Mouse (Mus musculus) kidney, postnatal 0 days (tissue): Measurements from ENCODE around the gene Mcfd2. TPM values are rescaled to one million over a fixed set of nuclear protein-coding genes. Genes with fewer than 3 reads are reported as not detected.
"Not testable (repeated sequence)": the region's sequence is repeated elsewhere in the genome, so short reads cannot be mapped to it uniquely, and the experiment has no call there.

Source experiments
- ATAC-seq: fragments of 200-750 bp; cut with Nextera tagmentation; replicated peaks from 2 replicates; pipeline ENCODE4 v1.8.0; 2017; ENCODE audit warnings: low read depth, moderate number of reproducible peaks, moderate TSS enrichment, moderate library complexity; ENCODE audit not compliant: low FRiP score
- DNase-seq: peaks from one replicate; pipeline ENCODE4 v3.0.0-alpha.2; 2016; ENCODE audit warnings: low spot score
- H3K27ac ChIP-seq: fragments of 300-500 bp; sonication (generic); 2 replicates; pipeline ENCODE4 v1.5.1; 2014; ENCODE audit warnings: mild to moderate bottlenecking
- H3K27me3 ChIP-seq: fragments of 300-500 bp; sonication (generic); 2 replicates; pipeline ENCODE4 v1.6.1; 2014; ENCODE audit warnings: low read length, mixed read lengths; ENCODE audit not compliant: insufficient read depth
- H3K36me3 ChIP-seq: fragments of 300-500 bp; sonication (generic); 2 replicates; pipeline ENCODE4 v1.6.1; 2014; ENCODE audit warnings: low read length, mixed read lengths; ENCODE audit not compliant: insufficient read depth
- H3K4me1 ChIP-seq: fragments of 300-500 bp; sonication (generic); replicated peaks from 2 replicates; pipeline ENCODE4 v1.6.1; 2014; ENCODE audit warnings: antibody characterized with exemption, low read length, mixed read lengths; ENCODE audit not compliant: insufficient read depth
- H3K4me2 ChIP-seq: fragments of 300-500 bp; sonication (generic); 2 replicates; pipeline ENCODE4 v1.6.1; 2014; ENCODE audit warnings: mild to moderate bottlenecking, low read length, moderate library complexity, mixed read lengths
- H3K4me3 ChIP-seq: fragments of 300-500 bp; sonication (generic); replicated peaks from 2 replicates; pipeline ENCODE4 v1.5.1; 2014; ENCODE audit warnings: low read depth, low read length
- H3K9ac ChIP-seq: fragments of 300-500 bp; sonication (generic); 2 replicates; pipeline ENCODE4 v1.6.1; 2014; ENCODE audit warnings: low read depth, low read length
- H3K9me3 ChIP-seq: fragments of 300-500 bp; sonication (generic); replicated peaks from 2 replicates; pipeline ENCODE4 v1.6.1; 2016; ENCODE audit warnings: low read length, inconsistent platforms, mixed read lengths
- CTCF ChIP-seq: IDR thresholded peaks from 2 replicates; pipeline ENCODE4 v1.5.1; 2016; ENCODE audit warnings: antibody characterized with exemption, low read depth, mild to moderate bottlenecking, moderate library complexity
- WGBS: fragments of 180-500 bp; shearing (Covaris S2); extraction: QIAGEN DNeasy Blood & Tissue Kit; methylation state at CpG from one replicate; pipeline ENCODE4 v1.1.7; 2014; 5-methylcytosine and 5-hydroxymethylcytosine counted together
- polyA plus RNA-seq: library from polyadenylated mRNA; unstranded; fragments of >200 nt; fragmentation: Nextera tagmentation; extraction: Ambion mirVana; gene quantifications from 2 replicates; pipeline ENCODE4 v1.2.1, GENCODE M21; 2015

Mcfd2 gene
- polyA plus RNA-seq, 1 experiment from 2014 or later = 140 TPM

DNA sequence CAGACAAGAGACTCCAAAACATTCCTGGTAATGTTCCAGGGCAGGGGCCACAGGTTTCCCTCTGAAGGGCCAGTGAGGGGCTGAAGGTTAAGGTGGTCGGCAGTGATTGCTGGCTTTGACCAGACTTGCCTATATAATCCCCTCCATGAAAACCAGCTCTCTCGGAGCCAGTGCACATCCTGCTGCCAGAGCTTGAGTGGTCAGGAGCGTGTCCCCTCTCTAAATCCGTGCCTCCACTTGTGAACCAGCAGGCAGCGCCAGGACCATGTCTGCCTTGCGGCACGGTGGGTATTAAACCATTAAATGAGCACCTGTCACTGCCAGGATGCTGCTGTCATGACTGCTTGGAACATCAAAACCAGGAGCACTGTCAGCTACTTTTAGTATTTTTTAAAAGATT, 44.8 kb upstream of the Mcfd2 start:
- H3K9me3 ChIP-seq = no peaks in the 10 kb centered on the region
- 88% methylated on average over 7 of the region's 7 CpGs for WGBS
- no peak for TF ChIP-seq CTCF
- no peak for ATAC-seq
- no peaks in the 10 kb centered on the region for H3K27me3 ChIP-seq
- no peak overlapping the region for H3K4me3 ChIP-seq
- H3K4me1 ChIP-seq = peaks cover 11% of the 10 kb centered on the region; the same call in 1 of the 2 replicates
- H3K9ac ChIP-seq = no peak overlapping the region
- no peak for DNase-seq
- no peaks in the 10 kb centered on the region for H3K36me3 ChIP-seq
- no peak overlapping the region for H3K4me2 ChIP-seq
- no peak overlapping the region for H3K27ac ChIP-seq

DNA sequence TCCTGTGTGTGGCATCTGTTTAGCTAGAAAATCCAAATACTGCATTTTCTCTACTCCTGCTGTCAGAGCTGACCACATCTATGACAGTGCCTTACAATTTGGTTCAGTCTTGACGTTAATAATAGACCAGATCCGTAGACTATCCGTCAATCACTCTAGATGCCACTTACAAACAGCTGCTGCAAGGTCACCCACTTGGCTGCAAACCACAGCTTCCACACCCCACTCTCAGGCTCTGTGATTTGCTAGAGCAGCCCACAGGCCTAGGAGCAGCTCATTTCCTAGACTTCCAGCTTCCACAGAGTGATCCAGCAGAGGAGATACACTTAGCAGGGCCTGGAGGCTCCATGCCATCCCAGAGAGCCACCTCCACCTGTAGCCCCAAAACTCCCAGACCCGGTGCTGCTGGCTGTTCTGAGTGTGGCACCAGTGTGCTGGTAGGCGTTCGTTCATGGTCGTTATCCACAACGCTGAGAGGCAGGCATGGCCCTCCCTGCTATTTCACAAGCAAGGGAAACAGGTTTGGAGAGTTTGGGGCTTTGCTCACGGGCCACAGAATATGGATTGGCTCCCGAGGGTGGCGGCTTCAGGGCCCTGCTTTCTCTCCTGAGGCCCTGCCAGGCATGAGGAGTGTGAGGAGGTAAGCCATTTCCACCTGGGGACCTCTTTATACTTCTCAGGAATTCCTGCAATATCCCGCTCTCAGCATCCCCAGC, 43.5 kb upstream of the Mcfd2 start:
- no peak overlapping the region for H3K4me3 ChIP-seq
- H3K27me3 ChIP-seq = no peaks in the 10 kb centered on the region
- 78% methylated on average over 12 of the region's 12 CpGs for WGBS
- no peak overlapping the region for H3K4me2 ChIP-seq
- no peaks in the 10 kb centered on the region for H3K9me3 ChIP-seq
- no peaks in the 10 kb centered on the region for H3K36me3 ChIP-seq
- no peak overlapping the region for H3K9ac ChIP-seq
- TF ChIP-seq CTCF = no peak
- no peak for DNase-seq
- no peak for ATAC-seq
- peaks cover 15% of the 10 kb centered on the region; the same call in 1 of the 2 replicates for H3K4me1 ChIP-seq
- no peak overlapping the region for H3K27ac ChIP-seq

DNA sequence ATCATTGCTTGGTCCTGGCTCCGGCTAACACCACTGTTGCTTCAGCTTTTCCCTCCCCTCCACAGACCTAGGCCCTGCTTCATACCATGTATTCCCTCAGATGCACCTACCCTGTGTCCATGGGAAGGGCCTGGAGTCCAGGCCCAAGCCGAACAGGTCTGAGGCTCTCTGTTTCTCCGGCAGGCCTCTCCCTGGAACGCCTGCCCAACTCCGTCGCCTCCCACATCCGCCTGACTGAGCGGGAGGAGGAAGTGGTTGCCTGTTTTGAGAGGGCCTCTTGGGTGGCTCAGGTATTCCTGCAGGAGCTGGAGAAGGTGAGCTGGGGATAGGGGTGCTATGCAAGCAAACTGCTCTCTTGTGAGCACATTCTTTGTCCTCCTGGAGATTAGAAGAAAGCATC, 41.0 kb upstream of the Mcfd2 start:
- Histone ChIP-seq H3K4me2 (no peak overlapping the region), H3K27me3 (no peaks in the 10 kb centered on the region), H3K27ac (peak overlapping the region; percentile 60; the same call in 1 of the 2 replicates), H3K4me1 (peaks cover 4% of the 10 kb centered on the region; the same call in 1 of the 2 replicates), H3K4me3 (no peak overlapping the region), H3K9ac (no peak overlapping the region), H3K36me3 (no peaks in the 10 kb centered on the region), H3K9me3 (no peaks in the 10 kb centered on the region)
- no peak for ATAC-seq
- no peak for TF ChIP-seq CTCF
- WGBS = 39% methylated on average over 8 of the region's 8 CpGs
- no peak for DNase-seq

DNA sequence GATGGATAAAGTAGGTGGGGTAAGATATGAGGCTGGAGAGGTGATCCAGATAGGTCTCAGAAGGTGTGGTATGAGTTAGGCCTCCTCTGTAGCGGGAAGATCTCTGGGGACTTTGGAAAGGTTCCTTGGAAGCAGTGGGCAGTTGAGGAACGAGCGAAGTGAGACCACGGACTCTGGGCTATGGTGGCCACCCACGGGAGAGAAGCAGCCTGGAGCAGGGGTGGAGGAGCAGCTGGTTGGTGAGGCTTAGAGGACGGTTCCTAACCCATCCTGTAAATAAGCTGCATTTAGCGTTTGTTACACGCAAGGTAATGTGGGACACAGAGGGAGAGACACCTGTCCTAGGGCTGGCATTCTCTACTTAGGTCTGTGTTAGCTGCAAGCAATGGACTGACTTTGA, 39.3 kb upstream of the Mcfd2 start:
- H3K9me3 ChIP-seq = no peaks in the 10 kb centered on the region
- TF ChIP-seq CTCF = no peak
- no peak for ATAC-seq
- H3K4me1 ChIP-seq = peaks cover 4% of the 10 kb centered on the region; the same call in 1 of the 2 replicates
- no peak overlapping the region for H3K27ac ChIP-seq
- no peak overlapping the region for H3K9ac ChIP-seq
- H3K4me2 ChIP-seq = no peak overlapping the region
- no peak overlapping the region for H3K4me3 ChIP-seq
- 84% methylated on average over 8 of the region's 8 CpGs for WGBS
- H3K36me3 ChIP-seq = no peaks in the 10 kb centered on the region
- H3K27me3 ChIP-seq = no peaks in the 10 kb centered on the region
- DNase-seq = no peak

DNA sequence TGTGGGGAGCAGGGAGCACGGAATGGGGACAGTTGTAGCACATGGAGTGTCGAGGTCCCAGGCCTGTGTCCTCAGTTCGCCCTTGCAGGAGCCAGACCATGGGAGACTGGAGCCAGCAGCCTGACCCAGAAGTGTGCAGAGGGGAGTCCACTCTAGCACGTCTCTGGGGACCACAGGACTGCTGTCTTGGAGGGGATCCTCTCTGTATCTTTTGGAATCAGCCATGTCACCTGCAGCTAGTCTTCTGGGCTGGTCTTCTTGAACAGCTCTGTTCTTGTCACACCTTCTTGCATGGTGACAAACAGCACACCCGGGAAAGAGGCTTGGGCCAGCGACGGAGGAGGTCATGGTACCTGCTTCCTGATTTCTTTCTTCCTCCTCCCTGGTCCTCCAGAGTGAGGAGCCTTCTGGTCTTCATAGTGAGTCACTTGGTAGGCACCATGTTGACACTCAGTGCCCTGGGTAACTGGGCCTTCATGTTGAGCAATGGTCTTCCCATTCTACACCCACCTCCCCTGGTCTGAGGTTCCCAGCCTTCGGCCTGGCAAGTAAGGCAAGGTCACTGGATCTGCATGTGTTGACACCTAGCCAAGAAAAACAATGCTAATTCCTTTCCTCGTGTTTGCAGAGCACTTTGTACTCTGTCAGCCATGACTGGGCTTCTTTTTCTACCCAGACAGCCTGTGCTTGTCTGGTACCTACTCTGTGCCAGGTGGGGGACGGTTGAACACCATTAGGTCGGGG, 38.6 kb upstream of the Mcfd2 start:
- no peaks in the 10 kb centered on the region for H3K36me3 ChIP-seq
- H3K27me3 ChIP-seq = no peaks in the 10 kb centered on the region
- H3K9me3 ChIP-seq = no peaks in the 10 kb centered on the region
- 64% methylated on average over 11 of the region's 11 CpGs for WGBS
- no peak for TF ChIP-seq CTCF
- no peak overlapping the region for H3K4me3 ChIP-seq
- H3K4me1 ChIP-seq = peaks cover 4% of the 10 kb centered on the region; the same call in 1 of the 2 replicates
- no peak overlapping the region for H3K4me2 ChIP-seq
- DNase-seq = no peak
- ATAC-seq = peak; percentile 38
- H3K9ac ChIP-seq = no peak overlapping the region
- H3K27ac ChIP-seq = no peak overlapping the region

DNA sequence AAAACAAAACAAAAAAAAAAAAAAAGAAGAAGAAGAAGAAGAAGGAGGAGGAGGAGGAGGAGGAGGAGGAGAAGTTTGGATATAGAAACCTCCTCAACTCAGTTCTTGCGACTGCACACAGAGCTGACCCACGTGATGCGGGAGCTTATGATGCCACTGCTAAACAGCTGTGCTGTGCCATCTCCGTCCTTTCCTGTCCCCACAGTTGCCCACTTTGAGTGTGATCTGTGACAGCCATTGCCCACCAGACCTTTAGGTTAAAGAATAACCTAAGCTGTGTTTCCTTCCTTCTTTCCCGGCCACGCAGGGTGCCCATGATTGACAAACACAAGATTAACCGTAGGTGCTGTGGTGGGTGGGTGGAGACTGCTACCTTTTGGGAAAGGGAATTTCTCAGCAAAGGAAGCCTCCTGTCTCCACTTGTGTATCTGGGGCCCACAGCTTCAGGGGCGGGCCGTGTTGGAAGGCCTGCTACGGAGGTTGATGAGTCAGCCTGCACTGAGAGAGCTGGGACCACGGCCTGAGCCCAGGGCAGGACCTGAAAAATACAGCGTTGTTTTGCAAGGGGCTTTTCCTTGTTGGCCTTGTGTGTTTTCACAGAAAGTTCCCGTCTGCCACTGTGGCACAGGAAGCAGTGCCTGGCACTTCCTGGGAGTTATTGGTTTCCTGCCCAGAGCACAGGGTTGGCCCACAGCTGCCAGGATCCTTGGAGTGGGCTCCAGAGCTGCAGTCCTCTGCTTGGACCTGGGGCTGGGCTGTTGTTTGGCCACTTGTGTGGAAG, 36.5 kb upstream of the Mcfd2 start:
- DNase-seq (no peak), ATAC-seq (no peak)
- H3K9ac ChIP-seq = no peak overlapping the region
- no peaks in the 10 kb centered on the region for H3K36me3 ChIP-seq
- no peaks in the 10 kb centered on the region for H3K9me3 ChIP-seq
- WGBS = 47% methylated on average over 13 of the region's 13 CpGs
- H3K4me2 ChIP-seq = no peak overlapping the region
- H3K4me1 ChIP-seq = peaks cover 8% of the 10 kb centered on the region; the same call in 1 of the 2 replicates
- TF ChIP-seq CTCF = no peak
- H3K27ac ChIP-seq = peak overlapping the region; percentile 3; the same call in 1 of the 2 replicates
- H3K27me3 ChIP-seq = no peaks in the 10 kb centered on the region
- no peak overlapping the region for H3K4me3 ChIP-seq

DNA sequence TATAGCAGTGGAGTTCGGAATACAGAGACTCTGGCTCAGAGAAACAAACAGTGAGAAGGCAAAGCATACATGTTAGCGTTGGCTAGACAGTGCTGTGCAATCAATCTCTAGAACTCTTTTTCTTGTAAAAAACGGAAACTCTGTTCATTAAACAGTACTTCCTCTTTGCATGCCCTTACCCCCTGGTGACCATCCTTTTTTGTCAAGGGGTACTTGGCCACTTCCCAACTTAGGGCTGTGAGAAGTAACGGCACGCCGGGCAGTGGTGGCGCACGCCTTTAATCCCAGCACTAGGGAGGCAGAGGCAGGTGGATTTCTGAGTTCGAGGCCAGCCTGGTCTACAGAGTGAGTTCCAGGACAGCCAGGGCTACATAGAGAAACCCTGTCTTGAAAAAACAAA, 35.9 kb upstream of the Mcfd2 start:
- not testable (repeated sequence) for H3K9ac ChIP-seq, H3K36me3 ChIP-seq, H3K27ac ChIP-seq, H3K4me1 ChIP-seq, H3K9me3 ChIP-seq, H3K4me2 ChIP-seq, ATAC-seq, H3K4me3 ChIP-seq, DNase-seq, H3K27me3 ChIP-seq
- whole genome bisulfite sequencing = 85% methylated on average over 9 of the region's 9 CpGs
